In the genomic region with DNA sequence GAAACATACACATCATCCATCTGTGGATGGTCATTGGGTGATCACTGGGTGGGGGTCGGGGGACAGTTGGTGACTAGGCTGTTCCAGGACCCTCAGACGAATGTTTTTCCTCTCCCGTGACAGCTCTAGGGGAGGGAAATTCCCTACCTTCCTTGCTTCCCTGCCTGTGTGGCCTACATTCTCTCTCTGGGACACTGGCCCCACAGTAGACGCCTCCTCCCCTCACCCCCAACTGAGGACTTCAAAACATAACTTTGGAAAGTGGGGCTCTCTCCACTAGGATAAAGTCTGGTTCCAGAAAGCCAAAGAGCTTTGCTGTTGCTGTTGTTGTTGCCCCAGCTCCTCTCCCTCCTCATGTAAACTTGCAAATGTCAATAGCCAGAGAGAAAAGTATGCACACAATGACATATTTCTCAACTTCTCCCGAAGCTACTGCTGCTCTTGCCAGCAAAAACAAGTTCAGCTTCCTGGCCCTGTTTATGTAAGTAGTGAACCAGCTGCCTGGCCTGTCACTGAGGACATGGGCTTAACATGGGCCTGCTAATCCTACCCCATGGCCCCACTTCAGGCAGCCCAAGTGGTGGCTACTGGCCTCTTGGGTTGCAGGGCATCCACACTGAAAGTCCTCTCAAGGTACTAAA, we compare ENCODE assay signal across 10 mouse cellular contexts. TPM values are rescaled to one million over a fixed set of nuclear protein-coding genes. Genes with fewer than 3 reads are reported as not detected.
DNase-seq lines count a peak whose midpoint lies in the region; ATAC-seq and TF ChIP-seq lines count a peak whose summit lies in the region.
"Had no signal": no experiment of that assay in that cellular context is flagged by ENCODE, and none has a peak within 500 bp of the region (broad histone marks: within the 10 kb centered on the region; RNA-seq: fewer than 3 reads in every experiment).

No protein-coding gene starts in this region.

- WGBS in kidney, embryonic 14.5 days, result 53% methylated on average over 5 of the region's 5 CpGs
- WGBS in forebrain, embryonic 12.5 days, result 79% methylated on average over 5 of the region's 5 CpGs
- WGBS in forebrain, postnatal 0 days, result 70% methylated on average over 5 of the region's 5 CpGs

- H3K4me1 ChIP-seq in kidney, embryonic 14.5 days (ENCODE audit: control insufficient read depth, insufficient read depth, low read length), result peaks cover 6% of the 10 kb centered on the region; the same call in 1 of the 2 replicates
- 0 out of 2 replicates have a peak, but pooled peaks cover 3% of the 10 kb centered on the region for H3K4me1 ChIP-seq in forebrain, embryonic 12.5 days
- H3K4me1 ChIP-seq in forebrain, postnatal 0 days (ENCODE audit: insufficient read depth), result no peaks in the 10 kb centered on the region

- H3K4me3 ChIP-seq in layer of hippocampus, adult 2 months, result no peak overlapping the region
- no peak overlapping the region for H3K4me3 ChIP-seq in kidney, embryonic 14.5 days (ENCODE audit: low read length)
- H3K4me3 ChIP-seq in forebrain, embryonic 12.5 days (replicated peaks), result no peak overlapping the region
- H3K4me3 ChIP-seq in forebrain, postnatal 0 days (ENCODE audit: low read depth, low read length), result no peak overlapping the region
- H3K4me3 ChIP-seq: erythroblast, embryonic 14.5 days had no signal

- H3K9me3 ChIP-seq in kidney, embryonic 14.5 days (ENCODE audit: control insufficient read depth, low read length), result no peaks in the 10 kb centered on the region
- H3K9me3 ChIP-seq in forebrain, embryonic 12.5 days, result no peaks in the 10 kb centered on the region
- H3K9me3 ChIP-seq in forebrain, postnatal 0 days (ENCODE audit: low read length), result no peaks in the 10 kb centered on the region

- ATAC-seq in kidney, embryonic 14.5 days (ENCODE audit: low FRiP score, low TSS enrichment), result no peak
- ATAC-seq in forebrain, embryonic 12.5 days (ENCODE audit: low FRiP score), result no peak
- no peak for ATAC-seq in forebrain, postnatal 0 days

- no peaks in the 10 kb centered on the region for H3K27me3 ChIP-seq in kidney, embryonic 14.5 days (ENCODE audit: control insufficient read depth, insufficient read depth, low read length)
- no peaks in the 10 kb centered on the region; the same call in 1 of the 2 replicates for H3K27me3 ChIP-seq in forebrain, embryonic 12.5 days
- no peaks in the 10 kb centered on the region for H3K27me3 ChIP-seq in forebrain, postnatal 0 days (ENCODE audit: insufficient read depth, low read length)

- H3K27ac ChIP-seq in layer of hippocampus, adult 2 months, result peak overlapping the region; percentile 10; the same call in 1 of the 2 replicates
- peak overlapping the region; percentile 55; the same call in 1 of the 2 replicates for H3K27ac ChIP-seq in kidney, embryonic 14.5 days (ENCODE audit: low read depth, low read length)
- H3K27ac ChIP-seq in forebrain, embryonic 12.5 days, result no peak overlapping the region
- no peak overlapping the region for H3K27ac ChIP-seq in forebrain, postnatal 0 days (ENCODE audit: low read depth, low read length)

- H3K9ac ChIP-seq in kidney, embryonic 14.5 days (ENCODE audit: low read depth, low read length), result no peak overlapping the region
- H3K9ac ChIP-seq in forebrain, embryonic 12.5 days, result no peak overlapping the region
- no peak overlapping the region for H3K9ac ChIP-seq in forebrain, postnatal 0 days

- H3K36me3 ChIP-seq in kidney, embryonic 14.5 days (ENCODE audit: control insufficient read depth, insufficient read depth, low read length), result no peaks in the 10 kb centered on the region
- no peaks in the 10 kb centered on the region for H3K36me3 ChIP-seq in forebrain, embryonic 12.5 days (replicated peaks)
- no peaks in the 10 kb centered on the region for H3K36me3 ChIP-seq in forebrain, postnatal 0 days (ENCODE audit: insufficient read depth)

- no peak overlapping the region for H3K4me2 ChIP-seq in kidney, embryonic 14.5 days (replicated peaks; ENCODE audit: low read depth, low read length)
- no peak overlapping the region for H3K4me2 ChIP-seq in forebrain, embryonic 12.5 days
- H3K4me2 ChIP-seq in forebrain, postnatal 0 days (ENCODE audit: low read depth), result no peak overlapping the region

- DNase-seq in layer of hippocampus, adult 2 months (ENCODE audit: low spot score in 2 of 2), result no peak
- DNase-seq in layer of hippocampus, postnatal 25 days (ENCODE audit: extremely low spot score in 1 of 2, low spot score in 1 of 2), result no peak
- DNase-seq in gonadal fat pad, adult 2 months (ENCODE audit: low read depth), result peak; percentile 82
- peak; percentile 72 for DNase-seq in lung, postnatal 25 days (ENCODE audit: low spot score)
- no peak for DNase-seq in right cerebral cortex, postnatal 10 days (ENCODE audit: low spot score in 2 of 2)
- DNase-seq in forebrain, postnatal 0 days, result no peak
- DNase-seq: cerebellum, adult 18-20 months had no signal

- no peak for TF ChIP-seq CTCF in layer of hippocampus, adult 2 months (conservative IDR thresholded peaks at IDR 0.05)
- TF ChIP-seq CTCF in forebrain, postnatal 0 days (IDR thresholded peaks at IDR 0.05; ENCODE audit: low read depth), result no peak

RNA-seq across cellular contexts. Expression of a gene that starts 14.0 kb away (rescaled TPM):
- total RNA-seq in layer of hippocampus, adult 2 months (2021), result 1 to 10 TPM; 5.9 to 6.1 TPM
- 1 to 10 TPM; 4.9 to 5.6 TPM for total RNA-seq in layer of hippocampus, postnatal 25 days (2021)
- polyA plus RNA-seq in gonadal fat pad, adult 2 months (2012; rRNA removed), result 10.7 and 12.3 TPM in 2 replicates
- 0.55 and 1.1 TPM in 2 replicates for polyA plus RNA-seq in kidney, embryonic 14.5 days (2014; fragmentation: Nextera tagmentation; extraction: Ambion mirVana)
- 0.29 and 0.42 TPM in 2 replicates for polyA plus RNA-seq in forebrain, embryonic 12.5 days (2016; fragmentation: Nextera tagmentation; extraction: Ambion mirVana)
- total RNA-seq in forebrain, postnatal 0 days (2014; rRNA removed), result 1.1 and 1.7 TPM in 2 replicates
- polyA plus RNA-seq in forebrain, postnatal 0 days (2015; fragmentation: Nextera tagmentation; extraction: Ambion mirVana), result 1.6 and 1.7 TPM in 2 replicates

Comparison
In these comparisons a context has a peak if more than half of its experiments do, and no peak if none do; other contexts are left out.
1. DNase-seq: peak in gonadal fat pad, adult 2 months (single experiment) and lung, postnatal 25 days (single experiment); none in layer of hippocampus, adult 2 months (0 of 2), layer of hippocampus, postnatal 25 days (0 of 2), right cerebral cortex, postnatal 10 days (0 of 2) and forebrain, postnatal 0 days (single experiment).
2. H3K27ac ChIP-seq: peak in layer of hippocampus, adult 2 months (single experiment) and kidney, embryonic 14.5 days (single experiment); none in forebrain, embryonic 12.5 days (single experiment) and forebrain, postnatal 0 days (single experiment).